Mouse (Mus musculus) bone marrow macrophage, adult 2 months (primary cell): ENCODE measurements around the gene Bicc1.

Experiments used
- CTCF ChIP-seq: IDR thresholded peaks from 2 replicates; pipeline ENCODE4 v1.5.1; 2012; ENCODE audit warnings: low read depth, mild to moderate bottlenecking, low read length, moderate library complexity
- POLR2A ChIP-seq: IDR thresholded peaks from 2 replicates; pipeline ENCODE4 v1.6.1; 2012; ENCODE audit warnings: mild to moderate bottlenecking, low read depth, low read length, borderline replicate concordance

GRCm38 (mm10) chr10:71114260-71114920 is 45.1 kb downstream of the Bicc1 start:
- TF ChIP-seq CTCF, result no peak
- no peak for TF ChIP-seq POLR2A
